Mouse (Mus musculus): Measurements from ENCODE around the gene Ddx39b. TPM values are rescaled to one million over a fixed set of nuclear protein-coding genes. Genes with fewer than 3 reads are reported as not detected.

Ddx39b gene
- polyA plus RNA-seq, 1 experiment = 245 TPM

DNA sequence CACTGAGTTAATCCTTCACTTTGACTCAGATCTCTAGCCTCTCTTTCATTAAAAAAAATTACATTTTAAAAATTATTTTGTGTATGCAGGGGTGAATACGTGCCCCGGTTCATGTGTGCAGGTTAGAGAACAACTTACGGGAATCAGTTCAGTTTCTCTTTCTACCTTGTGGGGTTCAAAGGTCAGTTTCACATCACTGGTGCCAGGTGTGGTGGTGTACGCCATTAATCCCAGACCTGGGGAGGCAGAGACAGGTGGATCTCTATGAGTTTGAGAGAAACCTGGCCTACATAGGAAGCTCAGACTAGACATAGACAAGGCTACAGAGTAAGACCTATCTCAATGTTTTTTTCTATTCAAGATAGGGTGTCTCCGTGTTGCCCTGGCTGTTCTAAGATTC is 28.5 kb upstream of the Ddx39b start:
- no peak overlapping the region for H3K9ac ChIP-seq (ENCODE audit: low read depth, poor library complexity, severe bottlenecking)
- no peaks in the 10 kb centered on the region for H3K27me3 ChIP-seq (ENCODE audit: control insufficient read depth, insufficient read depth, low read length, poor library complexity, severe bottlenecking)
- TF ChIP-seq EP300 (IDR thresholded peaks at IDR 0.05; ENCODE audit: insufficient read depth, low read depth, low read length) (no peak), CTCF (IDR thresholded peaks at IDR 0.05; ENCODE audit: low read depth, low read length) (no peak), POLR2A (IDR thresholded peaks at IDR 0.05; ENCODE audit: insufficient read depth, low read length) (no peak)
- no peak overlapping the region for H3K27ac ChIP-seq (ENCODE audit: insufficient read depth, low read length)
- no peaks in the 10 kb centered on the region for H3K9me3 ChIP-seq (replicated peaks; ENCODE audit: control insufficient read depth, insufficient read depth, low read length, poor library complexity, severe bottlenecking)
- no peaks in the 10 kb centered on the region for H3K4me1 ChIP-seq (ENCODE audit: control insufficient read depth, insufficient read depth, low read length)
- no peak overlapping the region for H3K4me3 ChIP-seq (ENCODE audit: low read depth, low read length)
- no peaks in the 10 kb centered on the region for H3K36me3 ChIP-seq (ENCODE audit: control insufficient read depth, insufficient read depth, low read length, poor library complexity, severe bottlenecking)

GRCm38 (mm10) chr17:35218516-35219193 is 22.9 kb upstream of the Ddx39b start:
- no peaks in the 10 kb centered on the region for H3K4me1 ChIP-seq (ENCODE audit: control insufficient read depth, insufficient read depth, low read length)
- no peak overlapping the region for H3K9ac ChIP-seq (ENCODE audit: low read depth, poor library complexity, severe bottlenecking)
- no peak overlapping the region for H3K4me3 ChIP-seq (ENCODE audit: low read depth, low read length)
- no peaks in the 10 kb centered on the region for H3K36me3 ChIP-seq (ENCODE audit: control insufficient read depth, insufficient read depth, low read length, poor library complexity, severe bottlenecking)
- no peaks in the 10 kb centered on the region for H3K27me3 ChIP-seq (ENCODE audit: control insufficient read depth, insufficient read depth, low read length, poor library complexity, severe bottlenecking)
- no peak overlapping the region for H3K27ac ChIP-seq (ENCODE audit: insufficient read depth, low read length)
- TF ChIP-seq EP300 (IDR thresholded peaks at IDR 0.05; ENCODE audit: insufficient read depth, low read depth, low read length) = no peak
- TF ChIP-seq POLR2A (IDR thresholded peaks at IDR 0.05; ENCODE audit: insufficient read depth, low read length) = no peak
- TF ChIP-seq CTCF (IDR thresholded peaks at IDR 0.05; ENCODE audit: low read depth, low read length) = no peak
- H3K9me3 ChIP-seq (replicated peaks; ENCODE audit: control insufficient read depth, insufficient read depth, low read length, poor library complexity, severe bottlenecking) = no peaks in the 10 kb centered on the region

DNA sequence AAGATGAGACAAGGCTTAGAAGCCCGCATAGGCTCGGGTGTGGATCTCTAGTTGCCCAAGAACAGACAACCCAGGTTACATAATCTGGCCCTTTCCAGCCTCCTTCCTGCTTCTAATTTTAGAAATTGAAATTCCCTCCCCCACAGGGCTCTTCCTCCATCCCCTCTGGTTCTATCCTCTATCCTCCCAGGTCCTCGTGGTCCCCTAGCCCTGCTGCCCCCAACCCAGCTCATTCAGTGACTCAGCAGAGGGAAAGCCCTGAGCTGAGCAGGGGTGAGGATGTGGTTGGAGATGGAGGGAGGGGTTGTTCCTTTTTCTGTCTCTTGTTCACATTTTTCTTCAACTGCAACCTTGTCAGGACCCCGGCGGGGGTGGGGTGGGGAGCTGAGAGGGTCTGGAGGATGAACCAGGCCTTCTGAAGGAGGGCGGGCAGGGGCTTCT is 21.9 kb upstream of the Ddx39b start:
- H3K9ac ChIP-seq (ENCODE audit: low read depth, poor library complexity, severe bottlenecking) = no peak overlapping the region
- no peaks in the 10 kb centered on the region for H3K36me3 ChIP-seq (ENCODE audit: control insufficient read depth, insufficient read depth, low read length, poor library complexity, severe bottlenecking)
- TF ChIP-seq CTCF (IDR thresholded peaks at IDR 0.05; ENCODE audit: low read depth, low read length) = no peak
- TF ChIP-seq EP300 (IDR thresholded peaks at IDR 0.05; ENCODE audit: insufficient read depth, low read depth, low read length) = no peak
- no peak for TF ChIP-seq POLR2A (IDR thresholded peaks at IDR 0.05; ENCODE audit: insufficient read depth, low read length)
- H3K4me3 ChIP-seq (ENCODE audit: low read depth, low read length) = no peak overlapping the region
- no peaks in the 10 kb centered on the region for H3K9me3 ChIP-seq (replicated peaks; ENCODE audit: control insufficient read depth, insufficient read depth, low read length, poor library complexity, severe bottlenecking)
- H3K4me1 ChIP-seq (ENCODE audit: control insufficient read depth, insufficient read depth, low read length) = no peaks in the 10 kb centered on the region
- no peak overlapping the region for H3K27ac ChIP-seq (ENCODE audit: insufficient read depth, low read length)
- no peaks in the 10 kb centered on the region for H3K27me3 ChIP-seq (ENCODE audit: control insufficient read depth, insufficient read depth, low read length, poor library complexity, severe bottlenecking)

DNA sequence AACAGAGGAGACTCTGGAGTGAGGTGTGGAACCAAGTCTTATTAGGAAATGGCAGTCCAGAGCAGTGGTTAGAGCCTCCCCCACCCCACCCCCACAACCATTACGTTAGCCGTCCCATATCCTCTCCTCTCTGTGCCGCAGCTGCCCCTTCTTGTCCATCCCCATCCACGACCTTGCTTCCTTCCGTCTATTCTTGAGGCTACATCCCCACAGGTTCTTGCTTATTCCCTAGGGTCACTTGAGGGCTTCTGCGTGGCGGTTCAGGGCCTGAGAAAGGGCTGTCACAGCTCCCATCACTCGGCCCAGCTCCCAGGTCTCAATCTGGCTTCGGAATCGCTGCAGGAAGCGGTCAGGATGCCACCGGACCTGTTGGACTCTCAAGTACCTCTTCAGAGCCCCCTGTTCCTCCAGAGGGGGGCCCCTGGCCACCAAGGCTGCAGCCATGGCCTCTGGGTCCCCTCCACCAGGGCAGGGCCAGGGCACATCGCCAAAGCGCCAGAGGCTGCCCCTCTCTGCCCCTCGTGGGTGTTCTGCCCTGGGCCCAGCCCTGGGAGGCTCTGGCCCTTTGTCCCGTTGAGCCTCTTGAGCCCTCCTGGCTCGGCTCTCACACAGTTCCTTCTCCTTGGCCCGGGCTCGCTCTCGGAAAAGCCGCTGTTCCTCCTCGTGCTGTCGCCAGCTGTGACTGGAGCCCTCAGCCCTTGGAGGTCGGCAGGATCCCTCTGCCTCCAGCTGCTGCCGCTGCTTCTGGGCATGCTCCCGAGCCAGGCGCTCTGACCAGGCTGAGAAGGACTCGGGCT is 21.2 kb upstream of the Ddx39b start, which contains the start of gene Gm16181:
Gene Gm16181, plus strand, starts transcription at position 679 of the 797 bp plus-strand sequence.
- Histone ChIP-seq H3K4me3 (ENCODE audit: low read depth, low read length) (peak within 1 kb of the TSS; percentile 18), H3K27me3 (ENCODE audit: control insufficient read depth, insufficient read depth, low read length, poor library complexity, severe bottlenecking) (no peaks in the 10 kb centered on the region), H3K27ac (ENCODE audit: insufficient read depth, low read length) (no peak within 1 kb of the TSS), H3K9me3 (replicated peaks; ENCODE audit: control insufficient read depth, insufficient read depth, low read length, poor library complexity, severe bottlenecking) (no peaks in the 10 kb centered on the region), H3K9ac (ENCODE audit: low read depth, poor library complexity, severe bottlenecking) (peak within 1 kb of the TSS; percentile 78), H3K36me3 (ENCODE audit: control insufficient read depth, insufficient read depth, low read length, poor library complexity, severe bottlenecking) (no peaks in the 10 kb centered on the region), H3K4me1 (ENCODE audit: control insufficient read depth, insufficient read depth, low read length) (no peaks in the 10 kb centered on the region)
- TF ChIP-seq POLR2A (IDR thresholded peaks at IDR 0.05; ENCODE audit: insufficient read depth, low read length) (no peak), CTCF (IDR thresholded peaks at IDR 0.05; ENCODE audit: low read depth, low read length) (no peak), EP300 (IDR thresholded peaks at IDR 0.05; ENCODE audit: insufficient read depth, low read depth, low read length) (no peak)

DNA sequence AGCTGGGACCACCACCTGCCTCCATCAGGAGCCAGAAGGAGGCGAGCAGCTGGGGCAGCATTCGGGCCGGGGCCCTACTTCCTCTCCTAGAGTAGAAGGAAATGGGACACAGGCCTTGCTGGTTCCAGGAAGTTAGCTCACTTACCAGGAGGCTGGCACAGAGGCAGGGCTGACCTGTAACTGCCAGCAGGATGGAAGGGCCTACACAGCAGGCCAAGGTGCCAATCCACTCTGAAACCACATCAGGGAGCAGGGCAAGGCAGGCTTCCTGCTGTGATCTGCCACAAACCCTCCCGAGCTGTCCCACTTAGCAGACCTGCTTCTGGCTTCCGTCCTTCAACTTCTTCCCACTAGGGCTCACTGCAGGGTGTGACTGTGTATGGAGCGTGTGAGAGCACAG is 19.2 kb upstream of the Ddx39b start:
- Histone ChIP-seq H3K9me3 (replicated peaks; ENCODE audit: control insufficient read depth, insufficient read depth, low read length, poor library complexity, severe bottlenecking) (no peaks in the 10 kb centered on the region), H3K36me3 (ENCODE audit: control insufficient read depth, insufficient read depth, low read length, poor library complexity, severe bottlenecking) (no peaks in the 10 kb centered on the region), H3K4me1 (ENCODE audit: control insufficient read depth, insufficient read depth, low read length) (no peaks in the 10 kb centered on the region), H3K9ac (ENCODE audit: low read depth, poor library complexity, severe bottlenecking) (no peak overlapping the region), H3K4me3 (ENCODE audit: low read depth, low read length) (no peak overlapping the region), H3K27me3 (ENCODE audit: control insufficient read depth, insufficient read depth, low read length, poor library complexity, severe bottlenecking) (no peaks in the 10 kb centered on the region), H3K27ac (ENCODE audit: insufficient read depth, low read length) (no peak overlapping the region)
- TF ChIP-seq EP300 (IDR thresholded peaks at IDR 0.05; ENCODE audit: insufficient read depth, low read depth, low read length) = no peak
- TF ChIP-seq CTCF (IDR thresholded peaks at IDR 0.05; ENCODE audit: low read depth, low read length) = no peak
- TF ChIP-seq POLR2A (IDR thresholded peaks at IDR 0.05; ENCODE audit: insufficient read depth, low read length) = no peak

- no peaks in the 10 kb centered on the region for H3K9me3 ChIP-seq (replicated peaks; ENCODE audit: control insufficient read depth, insufficient read depth, low read length, poor library complexity, severe bottlenecking)
- H3K27me3 ChIP-seq (ENCODE audit: control insufficient read depth, insufficient read depth, low read length, poor library complexity, severe bottlenecking) = no peaks in the 10 kb centered on the region
- H3K4me3 ChIP-seq (ENCODE audit: low read depth, low read length) = no peak overlapping the region
- no peak overlapping the region for H3K9ac ChIP-seq (ENCODE audit: low read depth, poor library complexity, severe bottlenecking)
- 0 out of 2 replicates have a peak, but pooled peaks cover 3% of the 10 kb centered on the region for H3K36me3 ChIP-seq (ENCODE audit: control insufficient read depth, insufficient read depth, low read length, poor library complexity, severe bottlenecking)
- H3K4me1 ChIP-seq (ENCODE audit: control insufficient read depth, insufficient read depth, low read length) = no peaks in the 10 kb centered on the region
- no peak for TF ChIP-seq POLR2A (IDR thresholded peaks at IDR 0.05; ENCODE audit: insufficient read depth, low read length)
- TF ChIP-seq EP300 (IDR thresholded peaks at IDR 0.05; ENCODE audit: insufficient read depth, low read depth, low read length) = no peak
- TF ChIP-seq CTCF (IDR thresholded peaks at IDR 0.05; ENCODE audit: low read depth, low read length) = no peak
- no peak overlapping the region for H3K27ac ChIP-seq (ENCODE audit: insufficient read depth, low read length)
These were observed 16.9 kb upstream of the Ddx39b start for GRCm38 (mm10) chr17:35224641-35225040.
